Mouse (Mus musculus): ENCODE data around the gene Fam92a.
"Not testable (repeated sequence)": the region's sequence is repeated elsewhere in the genome, so short reads cannot be mapped to it uniquely, and the experiment has no call there.

Gene Fam92a

GRCm38 (mm10) chr4:12171318-12172091, at the start of gene Fam92a:
TSS of gene Fam92a (minus strand) at chr4:12172015.
- peak; percentile 70 for DNase-seq (ENCODE audit: low spot score)

GRCm38 (mm10) chr4:12178992-12179391, 7.2 kb upstream of the Fam92a start:
- DNase-seq (ENCODE audit: low spot score): no peak

GRCm38 (mm10) chr4:12170986-12171317, 863 bp downstream of the Fam92a start:
- no peak for DNase-seq (ENCODE audit: low spot score)

GRCm38 (mm10) chr4:12147660-12148059, 24.2 kb downstream of the Fam92a start:
- DNase-seq (ENCODE audit: low spot score): no peak

GRCm38 (mm10) chr4:12141516-12141915, 30.3 kb downstream of the Fam92a start:
- DNase-seq (ENCODE audit: low spot score): not testable (repeated sequence)

GRCm38 (mm10) chr4:12140592-12141062, 31.2 kb downstream of the Fam92a start:
- DNase-seq (ENCODE audit: low spot score): peak; percentile 10

- DNase-seq (ENCODE audit: low spot score): peak; percentile 69
These were observed 31.7 kb downstream of the Fam92a start, which contains the start of gene Rbm12b1 for GRCm38 (mm10) chr4:12140141-12140567. TSS of gene Rbm12b1 (plus strand) at chr4:12140264.

Data from urinary bladder, postnatal 14 days (tissue).